Mouse (Mus musculus) right cerebral cortex, adult 2 months (tissue): Measurements from ENCODE around the gene Pdpk1.
"Not testable (repeated sequence)": the region's sequence is repeated elsewhere in the genome, so short reads cannot be mapped to it uniquely, and the experiment has no call there.

Experiments
- DNase-seq, 2 experiments: peaks; one replicate each; pipeline ENCODE4 v3.0.0; 2021 to 2022; ENCODE audit warnings: low spot score in 2 of 2

Gene Pdpk1

GRCm38 (mm10) chr17:24162584-24163175 lies 12.0 kb upstream of the Pdpk1 start:
- no peak for DNase-seq

DNA sequence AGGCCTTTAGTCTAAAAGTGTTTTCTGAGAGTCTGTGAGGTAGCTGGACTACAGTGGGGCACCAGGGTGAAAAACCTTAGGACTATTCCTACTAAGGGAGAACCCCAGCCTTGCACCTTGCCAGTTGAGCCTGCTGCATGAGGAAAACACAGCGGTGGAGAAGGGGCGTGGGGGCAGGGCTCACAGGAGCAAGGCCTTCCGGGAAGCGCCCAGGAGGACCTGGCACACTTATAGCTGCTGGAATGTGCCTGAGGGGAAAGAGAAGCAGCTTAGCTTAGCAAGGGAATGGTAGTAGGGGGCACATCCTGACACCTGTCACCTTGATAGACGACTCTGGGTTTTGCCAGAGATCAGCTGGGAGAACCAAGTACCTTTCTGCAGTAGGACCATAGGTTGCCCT lies 10.7 kb upstream of the Pdpk1 start:
- DNase-seq: no peak

- no peak for DNase-seq
These were observed 6.8 kb upstream of the Pdpk1 start for GRCm38 (mm10) chr17:24157526-24157925.

- DNase-seq: no peak
These were observed 6.4 kb upstream of the Pdpk1 start for GRCm38 (mm10) chr17:24157121-24157520.

- no peak for DNase-seq
These were observed 5.7 kb upstream of the Pdpk1 start for GRCm38 (mm10) chr17:24156394-24156793.

DNA sequence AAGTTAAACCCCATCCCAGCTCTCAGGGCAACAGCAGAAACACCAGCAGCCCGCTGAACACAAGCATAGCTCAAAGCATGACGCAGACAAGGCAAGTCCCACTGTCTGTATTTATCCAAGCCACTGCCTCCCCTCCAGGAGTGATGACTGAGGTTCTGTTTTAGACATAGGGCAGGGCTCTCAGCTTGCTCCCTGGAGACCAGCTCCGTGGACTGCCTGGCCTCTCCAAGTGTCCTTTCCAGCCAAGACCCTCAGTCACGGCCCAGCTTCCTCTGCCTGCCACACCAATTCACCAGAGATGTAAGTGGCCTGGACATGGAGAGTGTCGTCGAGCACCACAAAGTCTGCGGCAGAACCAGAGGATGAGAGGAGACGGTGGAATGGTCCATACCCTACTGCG lies 5.0 kb upstream of the Pdpk1 start:
- DNase-seq: no peak

GRCm38 (mm10) chr17:24154463-24154862 lies 3.7 kb upstream of the Pdpk1 start:
- DNase-seq: no peak

GRCm38 (mm10) chr17:24151890-24152563 lies 1.3 kb upstream of the Pdpk1 start:
- DNase-seq: peak; percentile 80 to 83

DNA sequence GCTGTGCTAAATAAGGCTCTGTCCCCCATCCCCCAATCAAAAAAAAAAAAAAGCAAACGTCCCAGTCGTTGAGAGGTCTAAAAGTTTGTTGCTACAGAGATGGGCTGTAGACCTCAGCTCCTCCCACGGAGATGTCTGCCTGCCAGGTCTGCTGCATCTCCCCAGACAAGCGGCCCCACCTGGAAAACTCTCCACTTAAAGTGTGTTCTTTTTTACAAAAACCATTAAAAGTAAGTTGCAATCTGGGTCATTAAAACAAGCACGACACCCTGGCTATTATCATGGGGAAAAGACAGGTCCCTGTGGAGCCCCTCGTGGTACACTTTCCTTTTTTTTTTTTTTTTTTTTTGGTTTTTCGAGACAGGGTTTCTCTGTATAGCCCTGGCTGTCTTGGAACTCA lies 658 bp upstream of the Pdpk1 start:
- DNase-seq: no peak

GRCm38 (mm10) chr17:24149421-24149820 lies 1.3 kb downstream of the Pdpk1 start:
- no peak for DNase-seq

- DNase-seq: no peak
These were observed 7.8 kb downstream of the Pdpk1 start for GRCm38 (mm10) chr17:24142897-24143296.

DNA sequence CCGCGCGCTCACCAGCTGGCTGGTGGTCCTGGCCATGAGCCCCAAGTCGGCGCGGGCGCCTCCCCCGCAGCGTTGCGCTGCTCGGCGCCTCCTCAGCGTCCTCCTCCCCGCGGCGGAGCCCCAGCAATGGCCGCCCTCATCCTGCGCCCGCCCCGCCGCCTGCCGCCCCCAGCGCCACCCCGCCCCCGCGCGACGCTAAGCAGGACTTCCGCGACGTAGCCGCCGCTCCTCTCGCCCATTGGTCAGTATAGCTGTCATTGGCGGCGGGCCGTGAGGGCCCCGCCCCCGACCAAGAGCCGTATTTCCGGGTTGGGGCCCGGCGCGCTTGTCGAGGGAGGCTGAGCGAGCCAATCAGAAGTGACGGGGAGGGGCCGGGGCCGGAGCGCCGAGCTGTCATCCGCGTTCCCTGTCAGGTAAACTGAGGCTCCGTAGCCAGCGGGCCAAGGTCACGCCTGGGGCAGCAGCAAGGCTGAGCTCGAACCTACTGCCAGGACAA lies 9.3 kb downstream of the Pdpk1 start:
- peak; percentile 96 to 97 for DNase-seq

GRCm38 (mm10) chr17:24140845-24141424 lies 9.8 kb downstream of the Pdpk1 start:
- no peak for DNase-seq

DNA sequence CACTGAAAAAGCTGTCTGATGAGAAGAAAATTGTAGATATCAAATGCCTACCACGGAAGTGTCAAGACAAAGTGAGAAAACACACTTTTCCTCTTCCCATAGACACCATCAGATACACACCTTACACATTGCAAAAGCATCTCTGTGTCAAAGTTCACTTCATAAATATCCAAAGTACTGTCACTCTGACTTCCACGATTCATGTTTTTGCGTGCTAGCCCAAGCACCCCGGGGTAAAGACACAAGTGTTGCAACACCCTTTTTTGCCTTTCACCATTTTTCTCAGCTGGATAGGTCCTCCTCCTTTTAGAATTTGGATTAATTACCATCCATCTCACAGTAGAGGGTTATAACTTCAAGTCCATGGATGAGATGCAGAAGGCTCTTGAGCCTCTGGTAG lies 10.8 kb downstream of the Pdpk1 start:
- DNase-seq: no peak

DNA sequence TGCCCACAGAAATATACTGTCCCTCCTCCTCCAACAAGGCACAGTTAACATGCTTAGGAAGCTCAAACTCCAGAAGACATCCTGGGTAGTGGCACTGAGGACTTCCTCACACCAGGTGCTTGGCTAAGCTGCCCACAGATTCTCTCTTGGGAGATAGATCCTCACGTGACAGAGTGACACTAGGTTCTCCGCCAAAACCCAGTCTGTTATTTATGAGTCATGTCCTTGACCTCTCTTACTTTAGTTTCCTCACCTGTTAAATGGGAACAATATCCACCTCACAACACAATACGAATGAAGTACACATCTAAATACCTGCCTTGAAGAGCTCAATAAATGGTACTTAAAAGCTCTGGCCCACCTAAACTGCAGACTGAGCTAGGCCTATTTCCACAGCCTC lies 11.5 kb downstream of the Pdpk1 start:
- DNase-seq: no peak

GRCm38 (mm10) chr17:24137226-24137880 lies 13.4 kb downstream of the Pdpk1 start:
- no peak for DNase-seq

- no peak for DNase-seq
These were observed 16.7 kb downstream of the Pdpk1 start for GRCm38 (mm10) chr17:24134062-24134461.

DNA sequence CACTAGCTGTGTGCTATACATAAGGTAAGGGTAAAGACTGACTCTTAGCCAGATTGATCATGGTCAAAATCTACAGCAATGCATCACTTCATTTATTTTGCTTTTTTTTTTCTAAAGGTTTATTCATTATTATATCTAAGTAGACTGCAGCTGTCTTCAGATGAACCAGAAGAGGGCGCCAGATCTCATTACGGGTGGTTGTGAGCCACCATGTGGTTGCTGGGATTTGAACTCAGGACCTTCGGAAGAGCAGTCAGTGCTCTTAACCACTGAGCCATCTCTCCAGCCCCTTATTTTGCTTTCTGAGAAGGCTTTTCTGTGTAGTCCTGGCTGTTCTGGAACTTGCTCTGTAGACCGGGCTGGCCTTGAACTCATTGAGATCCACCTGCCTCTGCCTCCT lies 17.8 kb downstream of the Pdpk1 start:
- DNase-seq: not testable (repeated sequence)

DNA sequence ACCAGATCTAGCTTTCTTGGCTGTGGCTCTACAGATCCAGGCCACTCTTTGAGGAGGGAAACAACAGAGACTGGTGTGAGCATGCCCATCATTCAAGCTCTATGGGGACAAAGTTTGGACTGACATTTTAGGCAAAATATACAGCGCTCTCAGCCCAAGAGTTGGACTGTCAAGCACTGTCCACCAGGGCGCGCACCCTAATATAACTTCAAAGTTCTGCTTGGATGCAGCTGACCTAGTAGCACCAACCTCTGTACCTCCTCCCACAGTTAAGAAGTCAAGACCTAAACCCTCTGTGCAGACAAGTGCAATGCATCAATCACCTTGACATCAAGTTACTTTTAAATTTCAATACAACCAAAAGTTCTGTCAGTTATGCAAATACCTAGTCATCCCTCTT lies 19.2 kb downstream of the Pdpk1 start:
- no peak for DNase-seq

- not testable (repeated sequence) for DNase-seq
These were observed 21.5 kb downstream of the Pdpk1 start for GRCm38 (mm10) chr17:24129246-24129645.

DNA sequence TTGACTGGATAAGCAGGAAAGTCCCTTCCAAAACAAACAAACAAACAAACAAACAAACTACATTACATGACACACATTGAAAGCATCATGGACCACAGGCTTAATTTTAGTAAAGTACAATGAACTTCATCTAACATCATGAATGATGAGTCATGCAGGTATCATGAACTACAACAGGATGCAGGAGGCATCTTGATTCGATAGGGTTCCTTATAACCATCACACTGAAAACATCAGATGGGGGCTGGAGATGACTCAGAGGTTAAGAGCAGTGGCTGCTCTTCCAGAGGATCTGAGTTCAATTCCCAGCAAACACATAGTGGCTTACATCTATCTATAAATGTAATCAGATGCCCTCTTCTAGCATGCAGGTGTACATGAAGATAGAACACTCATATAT lies 23.1 kb downstream of the Pdpk1 start:
- DNase-seq: no peak

DNA sequence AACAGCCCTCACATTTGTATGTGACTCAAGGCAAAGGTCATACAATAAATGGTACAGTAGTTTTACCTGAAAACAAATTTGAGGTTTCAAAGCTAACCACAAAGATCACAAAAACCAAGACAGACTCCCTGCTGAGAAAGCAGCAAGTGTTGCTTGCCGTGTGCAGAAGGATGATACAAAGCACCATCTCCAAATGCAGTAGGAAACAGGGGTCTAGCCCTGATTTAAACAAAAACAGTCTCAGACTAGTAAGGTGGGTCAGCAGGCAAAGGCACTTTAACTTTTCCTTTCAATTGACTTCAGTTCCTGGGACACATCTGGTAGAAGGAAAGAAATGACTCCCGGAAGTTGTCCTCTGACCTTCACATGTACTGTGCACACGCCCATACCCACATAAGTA lies 23.9 kb downstream of the Pdpk1 start:
- DNase-seq: no peak

GRCm38 (mm10) chr17:24119446-24119845 lies 31.3 kb downstream of the Pdpk1 start:
- DNase-seq: no peak
